Mouse (Mus musculus) lung, adult 2 months (tissue): Measurements from ENCODE around the gene Hunk. TPM values are rescaled to one million over a fixed set of nuclear protein-coding genes. Genes with fewer than 3 reads are reported as not detected.

Experiments
- DNase-seq: peaks from one replicate; pipeline ENCODE4 v3.0.0; 2022
- H3K4me1 ChIP-seq: fragments of 200-500 bp; 2 replicates; pipeline ENCODE4 v1.6.1; 2011; ENCODE audit warnings: low read length; ENCODE audit not compliant: control insufficient read depth, insufficient read depth
- H3K4me3 ChIP-seq: fragments of 200-500 bp; replicated peaks from 2 replicates; pipeline ENCODE3; 2011; ENCODE audit warnings: low read depth, mild to moderate bottlenecking, control low read depth, low read length; ENCODE audit errors: extremely low read depth
- CTCF ChIP-seq: fragments of 200-500 bp; IDR thresholded peaks from 2 replicates; pipeline ENCODE4 v1.5.1; 2011; ENCODE audit warnings: mild to moderate bottlenecking, low read length, control low read depth; ENCODE audit not compliant: insufficient read depth
- POLR2A ChIP-seq: fragments of 200-500 bp; IDR thresholded peaks from 2 replicates; pipeline ENCODE4 v1.6.1; 2011; ENCODE audit warnings: low read depth, mild to moderate bottlenecking, control low read depth, low read length, borderline replicate concordance; ENCODE audit errors: extremely low read depth
- WGBS: fragments of 180-500 bp; shearing (Covaris S2); methylation state at CpG from one replicate; pipeline ENCODE4 v1.1.7; 2018; 5-methylcytosine and 5-hydroxymethylcytosine counted together
- polyA plus RNA-seq: library from polyadenylated mRNA; depleted of rRNA; stranded (reverse); fragments of >200 nt; gene quantifications from 2 replicates; pipeline ENCODE4 v1.2.3, GENCODE M21; 2012

The Hunk gene
- polyA plus RNA-seq, 1 experiment: 5.3 TPM

- WGBS: 38% methylated on average over 9 of the region's 9 CpGs
- TF ChIP-seq POLR2A (no peak), CTCF (no peak)
- no peak for DNase-seq
These were observed 38.6 kb downstream of the Hunk start for GRCm38 (mm10) chr16:90424391-90424790.

GRCm38 (mm10) chr16:90426234-90426633, 40.4 kb downstream of the Hunk start:
- peaks cover 4% of the 10 kb centered on the region; the same call in 1 of the 2 replicates for H3K4me1 ChIP-seq
- DNase-seq: no peak
- 80% methylated on average over 5 of the region's 5 CpGs for WGBS
- no peak overlapping the region for H3K4me3 ChIP-seq
- TF ChIP-seq POLR2A: no peak
- TF ChIP-seq CTCF: no peak

More at GRCm38 (mm10) chr16:90424391-90424790, 38.6 kb downstream of the Hunk start:
- H3K4me3 ChIP-seq: no peak overlapping the region
- H3K4me1 ChIP-seq: peaks cover 4% of the 10 kb centered on the region; the same call in 1 of the 2 replicates

- Histone ChIP-seq H3K4me1 (no peaks in the 10 kb centered on the region), H3K4me3 (no peak overlapping the region)
- TF ChIP-seq CTCF (no peak), POLR2A (no peak)
- 88% methylated on average over 8 of the region's 8 CpGs for WGBS
- no peak for DNase-seq
These were observed 42.2 kb downstream of the Hunk start for GRCm38 (mm10) chr16:90427838-90428630.

- no peak overlapping the region for H3K4me3 ChIP-seq
- WGBS: 98% methylated on average over 12 of the region's 12 CpGs
- H3K4me1 ChIP-seq: no peaks in the 10 kb centered on the region
- TF ChIP-seq CTCF: no peak
- TF ChIP-seq POLR2A: no peak
- no peak for DNase-seq
These were observed 47.7 kb downstream of the Hunk start for GRCm38 (mm10) chr16:90433551-90433950.

- 59% methylated on average over 4 of the region's 4 CpGs for WGBS
These were observed 49.4 kb downstream of the Hunk start for GRCm38 (mm10) chr16:90435231-90435630.

GRCm38 (mm10) chr16:90437276-90437675, 51.5 kb downstream of the Hunk start:
- Histone ChIP-seq H3K4me3 (no peak overlapping the region), H3K4me1 (no peaks in the 10 kb centered on the region)
- 64% methylated on average over 5 of the region's 5 CpGs for WGBS
- no peak for DNase-seq
- TF ChIP-seq POLR2A (no peak), CTCF (no peak)

More at GRCm38 (mm10) chr16:90435231-90435630, 49.4 kb downstream of the Hunk start:
- DNase-seq: no peak
- Histone ChIP-seq H3K4me1 (no peaks in the 10 kb centered on the region), H3K4me3 (no peak overlapping the region)
- TF ChIP-seq CTCF (no peak), POLR2A (no peak)

GRCm38 (mm10) chr16:90439493-90439892, 53.7 kb downstream of the Hunk start:
- TF ChIP-seq CTCF (no peak), POLR2A (no peak)
- 87% methylated on average over 6 of the region's 6 CpGs for WGBS

GRCm38 (mm10) chr16:90440654-90441053, 54.8 kb downstream of the Hunk start:
- 87% methylated on average over 10 of the region's 10 CpGs for WGBS
- TF ChIP-seq POLR2A (no peak), CTCF (no peak)
- Histone ChIP-seq H3K4me3 (no peak overlapping the region), H3K4me1 (no peaks in the 10 kb centered on the region)
- DNase-seq: no peak

More at GRCm38 (mm10) chr16:90439493-90439892, 53.7 kb downstream of the Hunk start:
- DNase-seq: no peak
- Histone ChIP-seq H3K4me3 (no peak overlapping the region), H3K4me1 (no peaks in the 10 kb centered on the region)

GRCm38 (mm10) chr16:90442991-90443390, 57.2 kb downstream of the Hunk start:
- Histone ChIP-seq H3K4me3 (no peak overlapping the region), H3K4me1 (no peaks in the 10 kb centered on the region)
- TF ChIP-seq CTCF (no peak), POLR2A (no peak)
- DNase-seq: no peak
- 79% methylated on average over 6 of the region's 6 CpGs for WGBS

- Histone ChIP-seq H3K4me1 (peaks cover 8% of the 10 kb centered on the region), H3K4me3 (no peak overlapping the region)
- 36% methylated on average over 11 of the region's 11 CpGs for WGBS
- TF ChIP-seq CTCF (no peak), POLR2A (no peak)
- peak; percentile 5 for DNase-seq
These were observed 67.4 kb downstream of the Hunk start for GRCm38 (mm10) chr16:90453197-90453596.
